Mouse (Mus musculus): Measurements from ENCODE around the gene Cxcr5. TPM values are rescaled to one million over a fixed set of nuclear protein-coding genes. Genes with fewer than 3 reads are reported as not detected.

Cxcr5 gene
- polyA plus RNA-seq, 1 experiment from 2014 or later = 0.06 TPM

- no peaks in the 10 kb centered on the region for H3K9me3 ChIP-seq (replicated peaks; ENCODE audit: control insufficient read depth, low read length)
- 73% methylated on average over 6 of the region's 6 CpGs for WGBS (ENCODE audit: insufficient replicate concordance)
- peak overlapping the region; percentile 46; the same call in 1 of the 2 replicates for H3K9ac ChIP-seq (ENCODE audit: low read depth, low read length)
- peak overlapping the region; percentile 100 for H3K4me3 ChIP-seq (ENCODE audit: low read depth, low read length)
- ATAC-seq (replicated peaks; ENCODE audit: insufficient number of reproducible peaks, low FRiP score, low TSS enrichment) = no peak
- peaks cover 3% of the 10 kb centered on the region; the same call in 1 of the 2 replicates for H3K36me3 ChIP-seq (ENCODE audit: control insufficient read depth, insufficient read depth, low read length)
- H3K4me1 ChIP-seq (ENCODE audit: control insufficient read depth, insufficient read depth, low read length) = peaks cover 24% of the 10 kb centered on the region
- H3K27ac ChIP-seq (ENCODE audit: low read depth, low read length) = peak overlapping the region; percentile 99; the same call in 1 of the 2 replicates
- H3K27me3 ChIP-seq (ENCODE audit: control insufficient read depth, insufficient read depth, low read length) = no peaks in the 10 kb centered on the region
- peak overlapping the region; percentile 63 for H3K4me2 ChIP-seq
Measured at GRCm38 (mm10) chr9:44602766-44603165, 41.1 kb upstream of the Cxcr5 start.

GRCm38 (mm10) chr9:44600801-44601200, 39.1 kb upstream of the Cxcr5 start:
- H3K4me3 ChIP-seq (ENCODE audit: low read depth, low read length) = no peak overlapping the region
- WGBS (ENCODE audit: insufficient replicate concordance) = 79% methylated on average over 6 of the region's 6 CpGs
- peaks cover 18% of the 10 kb centered on the region for H3K4me1 ChIP-seq (ENCODE audit: control insufficient read depth, insufficient read depth, low read length)
- H3K9me3 ChIP-seq (replicated peaks; ENCODE audit: control insufficient read depth, low read length) = no peaks in the 10 kb centered on the region
- no peaks in the 10 kb centered on the region for H3K27me3 ChIP-seq (ENCODE audit: control insufficient read depth, insufficient read depth, low read length)
- H3K4me2 ChIP-seq = no peak overlapping the region
- no peak overlapping the region for H3K27ac ChIP-seq (ENCODE audit: low read depth, low read length)
- H3K36me3 ChIP-seq (ENCODE audit: control insufficient read depth, insufficient read depth, low read length) = no peaks in the 10 kb centered on the region
- H3K9ac ChIP-seq (ENCODE audit: low read depth, low read length) = no peak overlapping the region
- no peak for ATAC-seq (replicated peaks; ENCODE audit: insufficient number of reproducible peaks, low FRiP score, low TSS enrichment)

DNA sequence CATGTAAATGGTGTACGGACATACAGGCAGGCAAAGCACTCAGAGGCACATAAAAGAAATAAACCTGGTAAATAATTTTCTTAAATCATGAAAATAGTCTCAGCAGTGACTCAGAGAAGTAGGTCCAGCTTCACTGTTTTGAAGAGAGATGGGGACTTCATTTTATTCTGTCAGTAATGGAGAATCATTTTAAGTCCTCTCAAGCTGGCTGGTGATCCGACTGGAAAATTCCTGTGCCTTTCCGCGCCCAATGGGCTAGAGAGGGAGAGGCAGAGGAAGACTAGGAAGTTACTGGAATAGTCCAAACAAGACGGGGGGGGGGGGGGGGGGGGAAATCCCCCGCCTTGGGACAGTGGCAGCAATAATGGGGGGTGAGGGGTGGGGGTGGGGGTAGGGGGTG, 37.9 kb upstream of the Cxcr5 start:
- Histone ChIP-seq H3K27ac (ENCODE audit: low read depth, low read length) (no peak overlapping the region), H3K27me3 (ENCODE audit: control insufficient read depth, insufficient read depth, low read length) (no peaks in the 10 kb centered on the region), H3K9me3 (replicated peaks; ENCODE audit: control insufficient read depth, low read length) (no peaks in the 10 kb centered on the region), H3K4me3 (ENCODE audit: low read depth, low read length) (peak overlapping the region; percentile 21), H3K4me1 (ENCODE audit: control insufficient read depth, insufficient read depth, low read length) (peaks cover 18% of the 10 kb centered on the region), H3K36me3 (ENCODE audit: control insufficient read depth, insufficient read depth, low read length) (no peaks in the 10 kb centered on the region), H3K4me2 (peak overlapping the region; percentile 63), H3K9ac (ENCODE audit: low read depth, low read length) (0 out of 2 replicates have a peak overlapping the region, but pooled peaks have one; percentile 30)
- 21% methylated on average over 4 of the region's 6 CpGs for WGBS (ENCODE audit: insufficient replicate concordance)
- ATAC-seq (replicated peaks; ENCODE audit: insufficient number of reproducible peaks, low FRiP score, low TSS enrichment) = no peak

DNA sequence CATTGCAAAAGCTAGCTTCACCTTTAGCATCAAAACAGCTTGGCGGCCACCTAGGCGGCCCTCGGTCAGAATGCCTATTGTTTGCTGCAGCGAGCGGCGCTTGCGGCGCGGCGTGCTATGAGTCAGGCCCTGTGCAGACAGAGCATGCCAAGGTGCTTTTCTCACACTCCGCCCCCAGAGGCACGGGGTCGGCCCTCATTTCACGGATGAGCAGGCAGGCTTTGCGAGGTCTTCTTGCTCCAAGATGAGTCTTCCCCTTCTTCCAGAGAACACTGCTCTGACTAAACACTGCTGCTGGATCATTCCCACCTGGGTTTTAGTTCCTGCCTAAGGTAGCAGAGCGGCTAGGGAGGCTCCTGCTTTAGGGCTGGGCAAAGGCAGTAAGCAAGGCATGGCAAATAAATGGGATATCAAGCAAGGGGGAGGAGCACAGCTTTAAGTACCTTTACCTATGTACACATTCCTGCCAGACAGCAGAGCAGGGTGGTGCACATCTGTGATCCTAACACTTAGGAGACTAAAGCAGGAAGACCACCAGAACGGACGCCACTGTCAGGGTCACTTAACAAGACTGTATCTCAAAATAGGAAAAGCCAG, 37.3 kb upstream of the Cxcr5 start:
- peaks cover 18% of the 10 kb centered on the region for H3K4me1 ChIP-seq (ENCODE audit: control insufficient read depth, insufficient read depth, low read length)
- peak overlapping the region; percentile 21 for H3K4me3 ChIP-seq (ENCODE audit: low read depth, low read length)
- no peak overlapping the region for H3K27ac ChIP-seq (ENCODE audit: low read depth, low read length)
- no peak for ATAC-seq (replicated peaks; ENCODE audit: insufficient number of reproducible peaks, low FRiP score, low TSS enrichment)
- H3K27me3 ChIP-seq (ENCODE audit: control insufficient read depth, insufficient read depth, low read length) = no peaks in the 10 kb centered on the region
- 3% methylated on average over 18 of the region's 18 CpGs for WGBS (ENCODE audit: insufficient replicate concordance)
- no peaks in the 10 kb centered on the region for H3K9me3 ChIP-seq (replicated peaks; ENCODE audit: control insufficient read depth, low read length)
- peak overlapping the region; percentile 30 for H3K9ac ChIP-seq (ENCODE audit: low read depth, low read length)
- peak overlapping the region; percentile 63 for H3K4me2 ChIP-seq
- H3K36me3 ChIP-seq (ENCODE audit: control insufficient read depth, insufficient read depth, low read length) = no peaks in the 10 kb centered on the region

DNA sequence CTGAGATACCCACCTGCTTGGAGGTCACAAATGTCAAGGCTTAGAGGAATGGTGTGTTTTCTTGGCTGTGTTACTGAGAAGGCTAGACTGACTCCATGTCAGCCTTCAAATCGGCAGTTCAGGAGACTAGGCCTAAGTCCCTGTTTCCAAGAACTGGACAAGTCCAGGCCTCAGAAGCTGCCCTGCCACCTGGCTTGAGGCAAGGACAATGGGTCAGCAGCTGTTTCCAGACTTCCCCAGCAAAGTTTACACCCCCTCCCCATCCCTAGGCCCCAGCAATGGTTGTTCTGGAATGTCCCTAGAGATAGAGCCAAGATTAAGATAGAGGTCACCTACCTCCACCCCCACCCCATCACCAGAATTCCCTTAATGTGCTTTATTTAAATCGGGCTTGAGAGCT, 36.1 kb upstream of the Cxcr5 start:
- no peaks in the 10 kb centered on the region for H3K27me3 ChIP-seq (ENCODE audit: control insufficient read depth, insufficient read depth, low read length)
- no peaks in the 10 kb centered on the region for H3K9me3 ChIP-seq (replicated peaks; ENCODE audit: control insufficient read depth, low read length)
- H3K4me1 ChIP-seq (ENCODE audit: control insufficient read depth, insufficient read depth, low read length) = peaks cover 16% of the 10 kb centered on the region
- H3K27ac ChIP-seq (ENCODE audit: low read depth, low read length) = no peak overlapping the region
- H3K9ac ChIP-seq (ENCODE audit: low read depth, low read length) = no peak overlapping the region
- H3K4me2 ChIP-seq = no peak overlapping the region
- 69% methylated on average over 2 of the region's 2 CpGs for WGBS (ENCODE audit: insufficient replicate concordance)
- H3K36me3 ChIP-seq (ENCODE audit: control insufficient read depth, insufficient read depth, low read length) = no peaks in the 10 kb centered on the region
- ATAC-seq (replicated peaks; ENCODE audit: insufficient number of reproducible peaks, low FRiP score, low TSS enrichment) = no peak
- no peak overlapping the region for H3K4me3 ChIP-seq (ENCODE audit: low read depth, low read length)

DNA sequence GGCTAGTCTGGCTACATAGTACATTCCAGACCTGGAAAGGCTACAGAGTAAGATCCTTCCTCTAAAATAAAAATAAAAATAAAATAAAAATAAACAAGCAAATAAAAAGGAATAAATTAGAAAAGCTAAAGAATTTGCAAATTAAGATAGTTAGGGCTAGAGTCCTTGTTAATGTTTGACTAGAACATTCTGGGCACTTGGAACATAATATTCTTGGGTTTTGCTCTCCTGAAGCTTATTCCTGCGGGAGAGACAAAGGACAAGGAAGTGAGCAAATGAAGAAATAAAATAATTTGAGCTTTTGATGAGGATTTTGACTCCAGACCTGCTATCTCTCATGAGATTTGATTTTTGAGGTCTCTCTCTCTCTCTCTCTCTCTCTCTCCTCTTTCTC, 33.9 kb upstream of the Cxcr5 start:
- H3K27me3 ChIP-seq (ENCODE audit: control insufficient read depth, insufficient read depth, low read length) = no peaks in the 10 kb centered on the region
- peaks cover 15% of the 10 kb centered on the region for H3K4me1 ChIP-seq (ENCODE audit: control insufficient read depth, insufficient read depth, low read length)
- H3K4me3 ChIP-seq (ENCODE audit: low read depth, low read length) = no peak overlapping the region
- no peaks in the 10 kb centered on the region for H3K9me3 ChIP-seq (replicated peaks; ENCODE audit: control insufficient read depth, low read length)
- H3K9ac ChIP-seq (ENCODE audit: low read depth, low read length) = no peak overlapping the region
- WGBS (ENCODE audit: insufficient replicate concordance) = 88% methylated on average over 1 of the region's 1 CpGs
- no peak overlapping the region for H3K4me2 ChIP-seq
- no peaks in the 10 kb centered on the region for H3K36me3 ChIP-seq (ENCODE audit: control insufficient read depth, insufficient read depth, low read length)
- ATAC-seq (replicated peaks; ENCODE audit: insufficient number of reproducible peaks, low FRiP score, low TSS enrichment) = no peak
- no peak overlapping the region for H3K27ac ChIP-seq (ENCODE audit: low read depth, low read length)

- H3K4me2 ChIP-seq = no peak overlapping the region
- H3K4me3 ChIP-seq (ENCODE audit: low read depth, low read length) = no peak overlapping the region
- peaks cover 13% of the 10 kb centered on the region for H3K4me1 ChIP-seq (ENCODE audit: control insufficient read depth, insufficient read depth, low read length)
- H3K36me3 ChIP-seq (ENCODE audit: control insufficient read depth, insufficient read depth, low read length) = no peaks in the 10 kb centered on the region
- ATAC-seq (replicated peaks; ENCODE audit: insufficient number of reproducible peaks, low FRiP score, low TSS enrichment) = no peak
- no peaks in the 10 kb centered on the region for H3K27me3 ChIP-seq (ENCODE audit: control insufficient read depth, insufficient read depth, low read length)
- no peaks in the 10 kb centered on the region for H3K9me3 ChIP-seq (replicated peaks; ENCODE audit: control insufficient read depth, low read length)
- no peak overlapping the region for H3K27ac ChIP-seq (ENCODE audit: low read depth, low read length)
- H3K9ac ChIP-seq (ENCODE audit: low read depth, low read length) = no peak overlapping the region
- 79% methylated on average over 9 of the region's 9 CpGs for WGBS (ENCODE audit: insufficient replicate concordance)
Measured at GRCm38 (mm10) chr9:44594901-44595536, 33.3 kb upstream of the Cxcr5 start.

DNA sequence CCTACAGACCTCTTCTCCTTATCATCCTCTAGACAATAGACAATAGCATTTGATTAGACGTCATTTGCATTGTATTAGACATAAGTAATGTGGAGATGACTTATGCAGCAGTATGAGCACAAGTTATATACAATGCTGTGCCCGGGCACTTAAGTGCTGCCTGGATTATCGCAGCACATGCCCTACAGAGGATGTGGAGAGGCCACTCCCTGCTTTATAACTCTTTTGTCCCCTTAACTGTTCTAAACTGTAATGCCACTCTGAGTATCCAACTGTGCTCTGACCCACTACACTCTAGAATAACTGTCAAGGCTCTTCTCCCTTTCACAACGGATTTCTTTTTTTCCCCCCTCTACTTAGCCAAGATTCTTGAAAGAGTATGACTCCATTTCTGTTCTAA, 32.2 kb upstream of the Cxcr5 start:
- Histone ChIP-seq H3K27me3 (ENCODE audit: control insufficient read depth, insufficient read depth, low read length) (no peaks in the 10 kb centered on the region), H3K4me3 (ENCODE audit: low read depth, low read length) (no peak overlapping the region), H3K36me3 (ENCODE audit: control insufficient read depth, insufficient read depth, low read length) (no peaks in the 10 kb centered on the region), H3K4me2 (no peak overlapping the region), H3K9me3 (replicated peaks; ENCODE audit: control insufficient read depth, low read length) (no peaks in the 10 kb centered on the region), H3K4me1 (ENCODE audit: control insufficient read depth, insufficient read depth, low read length) (peaks cover 4% of the 10 kb centered on the region), H3K27ac (ENCODE audit: low read depth, low read length) (no peak overlapping the region), H3K9ac (ENCODE audit: low read depth, low read length) (no peak overlapping the region)
- no peak for ATAC-seq (replicated peaks; ENCODE audit: insufficient number of reproducible peaks, low FRiP score, low TSS enrichment)
- WGBS (ENCODE audit: insufficient replicate concordance) = 71% methylated on average over 4 of the region's 4 CpGs

DNA sequence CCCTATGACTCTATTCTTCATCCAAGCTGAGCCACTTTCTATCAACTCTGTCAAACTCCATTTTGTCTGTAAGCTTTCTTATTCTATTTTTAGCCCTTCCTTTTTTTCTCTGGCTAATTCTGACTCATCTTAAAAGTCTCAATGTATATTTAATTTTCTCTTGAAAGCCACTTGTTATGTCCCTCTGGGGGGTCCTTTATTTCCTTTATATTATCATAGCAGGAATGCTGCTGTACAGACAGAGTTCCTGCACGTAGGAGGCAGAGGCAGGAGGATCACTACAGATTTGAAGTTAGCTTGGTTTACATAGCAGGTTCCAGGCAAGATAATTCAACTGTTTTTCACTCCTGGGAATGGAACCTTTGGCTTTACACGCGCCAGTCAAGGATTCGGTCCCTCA, 31.5 kb upstream of the Cxcr5 start:
- ATAC-seq (replicated peaks; ENCODE audit: insufficient number of reproducible peaks, low FRiP score, low TSS enrichment) = no peak
- Histone ChIP-seq H3K27ac (ENCODE audit: low read depth, low read length) (no peak overlapping the region), H3K4me2 (no peak overlapping the region), H3K27me3 (ENCODE audit: control insufficient read depth, insufficient read depth, low read length) (no peaks in the 10 kb centered on the region), H3K4me1 (ENCODE audit: control insufficient read depth, insufficient read depth, low read length) (no peaks in the 10 kb centered on the region), H3K4me3 (ENCODE audit: low read depth, low read length) (no peak overlapping the region), H3K9ac (ENCODE audit: low read depth, low read length) (no peak overlapping the region), H3K9me3 (replicated peaks; ENCODE audit: control insufficient read depth, low read length) (no peaks in the 10 kb centered on the region), H3K36me3 (ENCODE audit: control insufficient read depth, insufficient read depth, low read length) (no peaks in the 10 kb centered on the region)
- WGBS (ENCODE audit: insufficient replicate concordance) = 82% methylated on average over 4 of the region's 4 CpGs

Data from heart, embryonic 11.5 days (tissue).